8 mouse cellular contexts compared by ENCODE assay signal in genomic region chrX:7776329-7777082, GRCm38 (mm10). TPM values are rescaled to one million over a fixed set of nuclear protein-coding genes. Genes with fewer than 3 reads are reported as not detected.
DNase-seq lines count a peak whose midpoint lies in the region; ATAC-seq and TF ChIP-seq lines count a peak whose summit lies in the region.

No protein-coding gene starts in this region.

- WGBS in kidney, embryonic 15.5 days: 44% methylated on average over 8 of the region's 8 CpGs
- WGBS in heart, postnatal 0 days: 47% methylated on average over 8 of the region's 8 CpGs

- no peak overlapping the region for H3K4me3 ChIP-seq in kidney, embryonic 15.5 days (replicated peaks)
- H3K4me3 ChIP-seq in heart, postnatal 0 days (ENCODE audit: low read depth, low read length): no peak overlapping the region

- DNase-seq in kidney, adult 11 months: peak; percentile 24
- peak; percentile 77 for DNase-seq in NIH3T3 (ENCODE audit: low read depth)
- peak; percentile 73 for DNase-seq in embryo, embryonic 10.5 days (ENCODE audit: low spot score)
- no peak for DNase-seq in heart, postnatal 0 days (ENCODE audit: low spot score)
- DNase-seq in kidney, postnatal 36 days: peak; percentile 36 to 79
- peak; percentile 44 for DNase-seq in lung, postnatal 25 days (ENCODE audit: low spot score)
- DNase-seq in right cerebral cortex, postnatal 4 days: peak; percentile 54

- ATAC-seq in kidney, embryonic 15.5 days (replicated peaks; ENCODE audit: low FRiP score): no peak; the same call in 1 of the 2 replicates
- ATAC-seq in heart, postnatal 0 days (ENCODE audit: insufficient read depth, low read depth): no peak; the same call in 1 of the 2 replicates

- H3K4me2 ChIP-seq in kidney, embryonic 15.5 days: no peak overlapping the region
- no peak overlapping the region for H3K4me2 ChIP-seq in heart, postnatal 0 days (ENCODE audit: low read depth, low read length)

- H3K36me3 ChIP-seq in kidney, embryonic 15.5 days: peaks cover 26% of the 10 kb centered on the region
- peaks cover 16% of the 10 kb centered on the region; the same call in 1 of the 2 replicates for H3K36me3 ChIP-seq in heart, postnatal 0 days (replicated peaks; ENCODE audit: control insufficient read depth, insufficient read depth, low read length)

- no peaks in the 10 kb centered on the region for H3K9me3 ChIP-seq in kidney, embryonic 15.5 days (replicated peaks)
- no peaks in the 10 kb centered on the region for H3K9me3 ChIP-seq in heart, postnatal 0 days (replicated peaks; ENCODE audit: control insufficient read depth, low read length)

- peak; percentile 64 for TF ChIP-seq CTCF in heart, postnatal 0 days (IDR thresholded peaks at IDR 0.05; ENCODE audit: low read depth)

- no peaks in the 10 kb centered on the region for H3K4me1 ChIP-seq in kidney, embryonic 15.5 days
- H3K4me1 ChIP-seq in heart, postnatal 0 days (ENCODE audit: control insufficient read depth, insufficient read depth): no peaks in the 10 kb centered on the region

- H3K27ac ChIP-seq in kidney, embryonic 15.5 days: no peak overlapping the region
- H3K27ac ChIP-seq in heart, postnatal 0 days (ENCODE audit: low read depth): no peak overlapping the region

- no peak for TF ChIP-seq EP300 in heart, postnatal 0 days (IDR thresholded peaks at IDR 0.05; ENCODE audit: low read depth)

- H3K9ac ChIP-seq in kidney, embryonic 15.5 days: no peak overlapping the region
- no peak overlapping the region for H3K9ac ChIP-seq in heart, postnatal 0 days (replicated peaks; ENCODE audit: low read depth, low read length)

- H3K27me3 ChIP-seq in kidney, embryonic 15.5 days: no peaks in the 10 kb centered on the region
- H3K27me3 ChIP-seq in heart, postnatal 0 days (ENCODE audit: control insufficient read depth, insufficient read depth, low read length): no peaks in the 10 kb centered on the region

RNA-seq across cellular contexts. Expression of gene Gripap1, which starts 13.1 kb away (rescaled TPM):
- polyA plus RNA-seq in kidney, embryonic 15.5 days (2015; fragmentation: Nextera tagmentation; extraction: Ambion mirVana): 44.1 and 51.8 TPM in 2 replicates
- 2.4 and 6.8 TPM in 2 replicates for total RNA-seq in heart, postnatal 0 days (2014; rRNA removed; ENCODE audit: low replicate concordance)
- polyA plus RNA-seq in heart, postnatal 0 days (2015; fragmentation: Nextera tagmentation; extraction: Ambion mirVana): 17.5 and 19.3 TPM in 2 replicates

RNA-seq across cellular contexts. Expression of gene Tfe3, which starts 14.1 kb away (rescaled TPM):
- polyA plus RNA-seq in kidney, embryonic 15.5 days (2015; fragmentation: Nextera tagmentation; extraction: Ambion mirVana): 26.3 and 30.9 TPM in 2 replicates
- total RNA-seq in heart, postnatal 0 days (2014; rRNA removed; ENCODE audit: low replicate concordance): 8.4 and 17.3 TPM in 2 replicates
- polyA plus RNA-seq in heart, postnatal 0 days (2015; fragmentation: Nextera tagmentation; extraction: Ambion mirVana): 11.5 and 11.6 TPM in 2 replicates

RNA-seq across cellular contexts. Expression of gene Ccdc120, which starts 25.8 kb away (rescaled TPM):
- 19.6 and 20.2 TPM in 2 replicates for polyA plus RNA-seq in kidney, embryonic 15.5 days (2015; fragmentation: Nextera tagmentation; extraction: Ambion mirVana)
- total RNA-seq in heart, postnatal 0 days (2014; rRNA removed; ENCODE audit: low replicate concordance): 0.92 and 5.8 TPM in 2 replicates
- 1.8 and 2.2 TPM in 2 replicates for polyA plus RNA-seq in heart, postnatal 0 days (2015; fragmentation: Nextera tagmentation; extraction: Ambion mirVana)

RNA-seq across cellular contexts. Expression of gene Kcnd1, which starts 45.6 kb away (rescaled TPM):
- polyA plus RNA-seq in kidney, embryonic 15.5 days (2015; fragmentation: Nextera tagmentation; extraction: Ambion mirVana): 1.6 and 1.9 TPM in 2 replicates
- total RNA-seq in heart, postnatal 0 days (2014; rRNA removed; ENCODE audit: low replicate concordance): 0.08 and 0.23 TPM in 2 replicates
- 0.20 and 0.22 TPM in 2 replicates for polyA plus RNA-seq in heart, postnatal 0 days (2015; fragmentation: Nextera tagmentation; extraction: Ambion mirVana)

RNA-seq across cellular contexts. Expression of gene Praf2, which starts 48.3 kb away (rescaled TPM):
- 64.4 and 68.9 TPM in 2 replicates for polyA plus RNA-seq in kidney, embryonic 15.5 days (2015; fragmentation: Nextera tagmentation; extraction: Ambion mirVana)
- total RNA-seq in heart, postnatal 0 days (2014; rRNA removed; ENCODE audit: low replicate concordance): 12.6 and 22.6 TPM in 2 replicates
- 11.0 and 13.6 TPM in 2 replicates for polyA plus RNA-seq in heart, postnatal 0 days (2015; fragmentation: Nextera tagmentation; extraction: Ambion mirVana)
